Mouse (Mus musculus): ENCODE results near the gene Ak5.
"Not testable (repeated sequence)": the region's sequence is repeated elsewhere in the genome, so short reads cannot be mapped to it uniquely, and the experiment has no call there.

Gene Ak5

DNA sequence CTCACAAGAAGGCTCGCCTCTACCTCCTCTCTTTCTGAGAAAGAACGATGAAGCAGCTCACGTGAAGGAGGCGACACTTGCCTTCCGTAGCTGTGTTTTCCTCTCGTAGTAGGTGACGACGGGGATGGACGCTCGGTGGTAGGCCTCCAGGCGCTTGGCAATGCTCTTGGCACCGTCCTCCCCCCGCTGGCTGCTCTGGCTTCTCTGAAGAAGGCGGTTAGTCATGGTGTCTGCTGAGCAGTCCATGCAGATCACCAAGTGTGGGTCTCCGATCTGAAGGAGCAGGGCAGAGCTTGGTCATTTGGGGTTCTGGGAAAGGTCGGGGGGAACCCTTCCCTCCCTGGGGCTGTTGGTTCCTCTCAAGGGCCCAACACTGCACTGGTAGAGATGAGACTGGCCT lies 195.5 kb downstream of the Ak5 start:
- peak; percentile 59 to 68 for DNase-seq

DNA sequence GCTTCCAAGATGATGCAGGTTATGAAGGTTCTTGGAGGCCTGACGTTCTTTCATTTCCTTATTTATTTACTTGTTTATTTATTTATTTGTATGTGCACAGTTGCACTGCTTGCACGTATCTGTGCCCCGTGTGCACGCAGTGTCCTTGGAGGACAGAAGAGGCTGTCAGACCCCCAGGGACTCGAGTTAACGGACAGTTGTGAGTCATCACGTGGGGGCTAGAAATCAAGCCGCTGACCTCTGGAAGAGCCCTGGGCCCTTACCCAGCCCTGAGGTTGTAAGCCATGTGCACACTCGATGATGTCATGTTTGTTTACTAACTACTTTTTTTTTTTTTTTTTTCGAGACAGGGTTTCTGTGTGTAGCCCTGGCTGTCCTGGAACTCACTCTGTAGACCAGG lies 197.8 kb downstream of the Ak5 start:
- DNase-seq: no peak

DNA sequence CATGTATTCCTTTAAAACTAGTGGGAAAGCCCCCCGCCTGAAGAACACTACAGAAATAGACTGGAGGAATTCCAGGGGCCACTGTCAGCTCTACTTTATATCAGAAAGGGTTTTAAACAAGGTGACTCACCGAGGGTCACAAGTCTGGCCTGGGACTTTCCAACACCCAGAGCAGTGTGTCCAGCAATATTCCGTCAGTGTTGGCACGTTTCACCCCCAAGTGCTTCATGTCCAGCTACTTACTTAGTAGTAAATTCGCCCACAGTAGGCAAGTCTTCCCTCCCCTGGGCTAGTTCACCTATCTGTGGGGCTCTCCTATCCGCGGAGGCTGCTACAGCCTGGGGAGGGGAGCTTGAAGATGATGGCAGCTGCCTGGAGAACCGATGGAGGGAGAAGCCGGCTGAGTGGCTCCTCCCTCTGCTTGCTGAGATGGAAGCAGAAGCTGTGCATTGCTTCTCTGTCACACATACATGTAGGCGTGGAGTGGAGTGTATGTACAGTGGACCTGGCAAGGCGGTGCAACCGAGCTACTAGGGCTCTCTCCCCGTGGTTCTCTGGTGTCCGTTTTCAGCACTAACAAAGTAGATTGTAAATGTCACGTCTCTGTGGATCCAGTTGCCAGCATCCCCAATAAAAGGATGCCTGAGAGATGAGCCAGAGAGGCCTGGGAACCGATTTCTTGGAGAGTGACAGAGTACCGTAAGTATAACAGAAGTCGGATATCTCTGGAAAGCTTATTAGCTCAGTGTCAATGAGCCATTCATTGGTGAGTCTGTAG lies 198.5 kb downstream of the Ak5 start:
- DNase-seq: no peak

DNA sequence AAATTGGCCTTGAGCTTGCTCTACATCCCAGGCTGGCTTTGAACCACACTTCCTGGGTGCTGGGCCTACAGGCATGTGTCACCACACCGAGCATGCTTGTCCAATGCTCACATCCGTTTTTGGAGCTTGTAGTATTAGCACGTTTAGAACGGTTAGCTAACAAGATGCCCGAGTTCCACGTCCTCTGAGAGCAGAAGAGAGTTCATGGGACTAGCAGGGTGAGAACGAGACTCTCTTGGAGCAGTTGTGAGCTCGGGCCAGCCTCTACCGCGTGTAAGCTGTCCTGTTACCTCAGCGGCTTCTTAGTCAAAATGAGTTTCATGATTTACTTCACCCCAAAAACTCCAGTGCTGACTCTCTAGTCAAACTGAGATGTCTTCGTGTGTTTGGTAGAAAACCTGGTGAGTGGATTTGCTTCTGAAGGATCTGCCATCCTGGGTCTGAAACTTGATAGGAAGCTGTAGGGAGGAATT lies 199.6 kb downstream of the Ak5 start:
- DNase-seq: no peak

DNA sequence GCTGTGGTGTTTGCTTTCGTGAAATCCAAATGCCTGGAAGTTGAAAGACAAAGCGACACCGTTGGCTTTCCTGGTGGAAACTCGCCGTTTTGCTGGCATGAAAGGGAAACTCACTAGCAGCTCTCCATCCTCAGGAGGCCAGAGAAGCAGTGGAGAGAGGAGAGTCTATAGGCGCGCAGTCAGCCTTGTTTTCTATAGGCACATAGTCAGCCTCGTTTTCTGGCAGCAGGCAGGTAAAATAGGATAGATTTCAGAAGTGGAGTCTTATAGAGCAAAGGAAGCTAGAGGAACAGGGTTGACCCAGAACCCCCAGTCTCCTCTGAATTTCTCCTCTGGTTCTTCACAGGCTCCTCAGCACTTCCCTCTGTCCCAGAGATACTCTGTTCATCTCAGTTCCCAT lies 200.1 kb downstream of the Ak5 start:
- no peak for DNase-seq

DNA sequence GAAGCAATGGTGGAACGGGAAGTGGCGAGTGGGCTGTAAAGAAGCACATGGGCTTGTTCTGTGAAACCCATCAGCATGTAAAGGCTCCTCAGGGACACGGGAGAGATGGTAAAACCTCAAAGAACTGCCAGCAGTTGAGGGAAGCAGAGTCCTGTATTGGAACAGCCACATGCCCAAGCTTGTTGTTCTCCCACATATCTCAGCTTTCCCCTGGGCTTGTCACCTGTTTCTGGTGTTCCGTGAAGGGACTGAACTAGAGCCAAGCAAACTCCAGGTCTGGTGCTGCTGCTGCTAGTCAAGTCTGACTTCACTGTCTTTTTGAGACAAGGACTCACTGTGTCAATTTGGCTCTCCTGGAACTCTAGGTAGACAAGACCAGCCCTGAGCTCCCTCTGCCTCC lies 200.8 kb downstream of the Ak5 start:
- DNase-seq: no peak

DNA sequence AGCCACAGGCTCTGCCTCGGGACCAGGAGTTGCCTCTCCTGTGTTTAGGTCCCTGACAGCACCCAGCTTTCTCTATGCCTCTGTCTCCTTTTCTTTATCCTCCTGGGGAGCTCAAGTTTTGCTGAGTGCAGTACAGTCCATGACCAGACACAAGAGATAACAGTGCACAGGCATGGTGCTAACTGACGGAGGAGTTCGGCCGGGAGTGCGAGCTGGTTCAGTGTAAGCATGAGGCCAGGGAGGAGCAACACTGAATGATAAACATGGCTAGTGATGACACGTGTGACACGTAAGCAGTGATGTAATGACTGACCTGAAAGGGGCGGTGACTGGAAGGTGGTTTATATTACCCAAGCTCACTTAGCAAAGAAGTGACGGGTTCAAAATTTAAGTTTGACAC lies 201.3 kb downstream of the Ak5 start:
- no peak for DNase-seq

DNA sequence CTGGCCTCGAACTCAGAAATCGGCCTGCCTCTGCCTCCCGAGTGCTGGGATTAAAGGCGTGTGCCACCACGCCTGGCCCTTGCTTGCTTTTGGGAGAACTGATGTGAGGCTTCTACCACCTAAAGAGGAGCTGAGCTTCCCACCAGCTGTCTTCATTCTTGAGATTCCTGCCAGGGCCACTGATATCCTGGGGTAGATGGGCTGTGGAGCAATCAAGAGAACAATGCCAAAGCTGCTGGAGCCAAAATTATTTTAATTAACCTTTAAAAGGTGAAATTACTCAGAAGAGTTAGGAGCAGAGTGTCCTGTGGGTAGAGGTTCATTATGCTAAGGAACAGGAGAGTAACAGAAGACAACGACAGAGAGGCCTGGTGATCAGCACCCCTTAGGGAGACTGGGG lies 202.8 kb downstream of the Ak5 start:
- no peak for DNase-seq

DNA sequence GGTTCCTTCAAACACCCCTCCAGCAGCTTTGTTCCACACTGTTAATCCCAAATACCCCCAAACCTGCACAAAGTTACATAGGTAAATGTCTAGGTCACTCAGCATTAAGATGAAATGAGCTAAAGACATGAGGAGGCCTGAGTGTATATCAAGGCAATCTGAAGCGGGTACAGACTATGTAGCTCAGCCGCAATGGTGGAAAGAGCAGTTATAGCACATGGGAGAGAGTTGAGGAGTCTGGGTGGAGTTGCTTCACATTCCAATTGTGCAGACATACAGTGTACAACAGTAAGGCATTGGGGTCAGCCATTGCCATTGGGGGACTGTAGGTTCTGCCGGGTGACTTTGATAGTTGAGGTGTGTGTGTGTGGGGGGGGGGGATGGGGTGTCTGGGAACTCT lies 203.7 kb downstream of the Ak5 start:
- DNase-seq: no peak

DNA sequence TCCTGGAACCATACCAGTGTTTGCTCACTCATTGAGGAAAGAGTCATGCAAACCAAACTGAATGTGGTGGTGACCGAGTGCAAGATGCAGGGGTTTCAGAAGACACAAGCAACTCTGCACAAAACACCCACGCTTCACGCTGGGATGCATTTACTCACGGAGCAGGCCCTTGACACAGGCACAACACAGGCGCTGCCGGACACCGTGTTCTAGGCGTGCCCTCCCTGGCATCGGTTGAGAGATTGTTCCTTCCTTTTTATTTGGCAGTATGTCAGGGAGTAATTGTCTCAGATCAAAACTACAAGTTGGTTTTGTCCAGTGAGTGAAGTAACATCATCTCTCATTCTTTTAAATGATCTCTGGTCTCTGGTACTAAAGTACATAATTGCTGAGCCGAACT lies 205.3 kb downstream of the Ak5 start:
- no peak for DNase-seq

DNA sequence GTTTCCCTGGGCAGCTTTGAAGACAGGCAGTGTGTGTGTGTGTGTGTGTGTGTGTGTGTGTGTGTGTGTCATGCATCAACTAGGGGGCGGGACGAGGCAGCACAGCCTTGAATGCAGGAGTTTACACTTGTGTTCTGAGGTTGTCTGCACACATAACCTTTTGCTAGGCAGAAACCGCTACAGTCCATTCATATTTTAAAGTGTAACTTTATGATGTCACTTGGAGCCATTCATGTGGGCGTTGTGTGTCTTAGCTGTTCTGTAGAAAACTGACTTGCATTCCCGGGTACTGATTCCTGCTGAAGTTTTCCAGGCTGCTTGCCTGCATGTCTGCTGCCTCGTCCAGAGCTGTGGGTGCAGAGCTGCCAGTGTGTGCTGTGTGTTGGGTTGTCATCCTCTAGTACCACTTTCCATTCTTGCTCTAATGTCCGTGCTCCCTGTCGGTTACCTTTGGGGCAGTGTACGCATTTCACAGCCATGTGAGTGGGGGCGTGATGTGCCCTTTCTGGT lies 206.1 kb downstream of the Ak5 start:
- no peak for DNase-seq

DNA sequence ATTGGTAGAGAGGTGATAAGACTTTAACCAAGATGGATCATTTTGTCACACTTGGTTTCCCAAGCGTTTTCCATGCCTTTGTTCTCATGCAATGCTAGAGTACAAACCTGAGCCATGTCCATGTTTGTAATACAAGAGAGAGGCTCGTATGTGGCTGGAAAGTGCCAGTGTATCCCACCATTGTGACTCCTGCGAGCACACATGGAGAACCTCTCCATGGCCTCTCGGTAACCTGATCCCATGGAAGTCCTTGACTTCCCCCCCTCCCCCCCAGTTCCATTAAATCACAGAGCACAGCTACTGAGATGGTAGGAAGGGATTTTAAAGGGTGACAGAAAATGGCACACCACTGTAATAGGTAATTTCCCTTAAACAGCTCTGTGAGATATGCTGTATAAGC lies 207.4 kb downstream of the Ak5 start:
- DNase-seq: no peak

DNA sequence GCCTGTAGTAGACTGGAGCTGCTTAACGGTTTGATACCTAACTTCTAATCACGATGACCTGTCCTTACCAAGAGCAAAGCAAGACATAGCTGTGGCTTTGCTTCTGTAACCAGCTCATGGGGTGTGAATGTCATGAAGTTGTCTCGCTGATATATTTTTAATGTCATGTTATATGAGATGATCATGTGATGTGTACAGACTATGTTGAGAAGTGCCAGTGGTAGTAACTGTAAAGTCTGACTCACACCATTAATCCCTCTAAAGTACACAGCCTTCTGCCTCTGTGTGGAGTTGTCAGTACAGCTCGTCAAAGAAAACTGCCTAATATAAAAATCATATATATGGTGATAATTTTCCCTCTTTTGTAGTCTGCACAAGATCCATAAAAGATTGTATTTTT lies 209.3 kb downstream of the Ak5 start:
- DNase-seq: not testable (repeated sequence)

DNA sequence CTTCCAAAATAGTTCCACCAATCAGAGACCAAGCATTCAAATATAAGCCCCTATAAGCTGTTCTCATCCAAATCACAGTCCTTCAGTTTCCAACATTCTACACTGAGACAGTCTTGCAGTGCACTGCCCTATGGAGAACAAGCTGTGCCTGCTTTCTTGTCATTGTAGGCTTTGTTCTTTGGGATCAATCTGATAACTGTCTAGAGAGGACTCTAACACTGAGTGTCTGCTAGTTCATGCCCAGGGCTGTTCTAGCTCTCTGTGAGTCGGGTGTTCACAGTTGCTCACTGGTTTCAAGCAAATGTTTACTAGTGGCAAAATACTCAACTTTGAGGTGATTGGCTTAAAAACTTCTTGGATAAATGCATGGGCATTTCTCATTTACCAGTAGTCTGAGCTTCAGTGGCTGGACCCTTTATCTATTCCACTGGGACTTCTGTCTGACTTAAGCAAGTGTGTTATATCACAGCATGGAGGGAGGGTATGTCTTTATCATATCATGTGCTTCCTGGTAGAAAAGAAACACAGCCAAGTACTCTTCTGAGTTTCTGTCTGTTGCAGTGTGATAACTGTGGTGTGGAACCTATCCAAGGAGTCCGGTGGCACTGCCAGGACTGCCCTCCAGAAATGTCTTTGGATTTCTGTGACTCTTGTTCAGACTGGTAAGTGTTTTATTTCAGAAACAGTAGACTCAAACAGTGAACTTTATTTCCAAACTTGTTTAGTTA lies 210.7 kb downstream of the Ak5 start:
- DNase-seq: no peak

DNA sequence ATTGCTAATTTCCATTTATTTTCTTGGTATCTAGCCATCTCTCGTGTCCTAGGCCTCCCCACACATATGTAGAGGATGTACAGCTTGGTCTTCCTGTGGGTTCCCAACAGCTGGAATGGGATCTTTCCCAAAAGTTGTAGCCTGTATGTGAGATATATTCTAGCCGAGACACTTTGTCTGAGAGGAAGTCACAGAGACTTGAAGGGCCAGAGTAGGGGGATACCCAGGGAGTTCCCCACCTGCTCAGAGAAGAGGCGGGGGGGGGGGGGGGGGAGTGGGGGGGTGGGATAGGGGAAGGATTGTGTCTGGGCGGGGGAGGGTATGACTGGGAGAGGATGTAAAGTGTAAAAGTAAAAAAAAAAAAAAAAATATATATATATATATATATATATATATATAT lies 215.0 kb downstream of the Ak5 start:
- no peak for DNase-seq

DNA sequence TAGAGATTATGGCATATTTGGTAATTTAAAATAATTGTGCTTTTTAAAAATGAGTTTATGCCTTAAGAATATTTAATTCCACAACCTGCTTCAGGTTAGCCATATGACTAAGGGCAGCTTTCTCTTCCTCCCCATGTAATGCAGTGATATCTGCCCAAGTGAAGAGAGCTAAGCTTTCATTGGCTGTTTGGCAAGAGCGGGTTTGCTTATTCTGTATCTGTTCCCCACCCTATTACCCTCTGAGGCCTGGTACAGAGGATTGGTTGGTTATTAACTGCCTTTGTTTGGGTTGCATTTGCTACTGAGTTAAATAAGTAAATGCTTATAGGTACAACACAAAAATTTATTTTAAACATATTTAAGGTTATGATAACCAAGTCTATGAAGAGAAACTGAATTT lies 221.2 kb downstream of the Ak5 start:
- DNase-seq: no peak

DNA sequence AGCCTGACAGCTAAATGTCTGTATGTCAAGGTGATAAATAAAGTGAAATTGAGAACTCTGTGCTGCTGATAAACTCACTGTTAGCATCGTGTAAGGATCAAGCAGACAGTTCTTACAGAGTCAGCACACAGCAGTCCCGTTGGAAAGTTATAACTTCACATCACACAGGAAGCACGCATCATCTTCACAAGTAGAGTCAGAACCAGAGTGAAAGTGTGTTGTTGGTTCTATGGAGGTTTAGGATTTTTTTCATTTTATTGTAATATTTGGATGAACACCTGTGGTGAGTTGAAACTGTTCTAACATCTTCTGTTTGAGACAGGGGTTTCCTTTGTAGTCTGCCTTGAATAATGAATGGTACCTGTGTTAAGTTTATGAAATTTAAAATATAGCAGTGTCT lies 224.0 kb downstream of the Ak5 start:
- DNase-seq: no peak

DNA sequence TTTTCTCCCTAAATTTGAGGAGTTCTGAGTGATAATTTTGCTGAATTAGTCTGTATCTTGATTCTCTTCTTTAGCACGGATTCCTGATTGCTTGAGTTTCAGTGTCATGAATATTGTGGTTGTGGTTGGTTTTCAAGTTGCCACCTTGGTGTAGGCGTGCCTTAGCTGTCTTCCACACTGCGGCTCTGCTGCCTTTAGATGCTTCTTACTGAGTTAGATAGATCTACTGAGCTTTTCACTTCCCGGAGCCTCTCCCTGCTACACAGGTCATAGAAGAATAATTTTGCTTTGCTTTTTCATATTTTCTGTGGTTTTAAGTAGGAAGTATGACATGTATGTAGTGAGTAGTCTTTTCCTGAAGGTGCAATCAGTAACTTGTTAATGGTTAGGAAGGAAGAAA lies 225.4 kb downstream of the Ak5 start:
- DNase-seq: no peak

DNA sequence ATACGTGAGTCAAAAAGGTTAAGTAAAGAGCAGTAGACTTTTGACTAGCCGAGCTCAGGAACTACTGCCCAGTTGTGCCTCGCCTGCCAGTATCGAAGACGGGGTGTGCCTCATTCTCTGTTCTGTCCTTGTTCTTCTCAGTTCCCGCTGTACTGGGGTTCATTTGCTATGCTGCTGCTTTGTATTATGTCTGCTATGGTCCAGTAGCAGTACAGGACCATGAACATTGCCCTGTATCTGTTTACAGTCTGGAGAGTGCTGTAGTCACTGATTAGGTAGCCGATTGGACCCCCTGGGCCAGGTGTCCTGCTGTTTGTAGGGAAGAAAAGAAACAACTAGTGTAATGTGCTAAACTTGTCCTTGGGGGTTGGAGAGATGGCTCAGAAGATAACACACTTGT lies 230.1 kb downstream of the Ak5 start:
- DNase-seq: no peak

DNA sequence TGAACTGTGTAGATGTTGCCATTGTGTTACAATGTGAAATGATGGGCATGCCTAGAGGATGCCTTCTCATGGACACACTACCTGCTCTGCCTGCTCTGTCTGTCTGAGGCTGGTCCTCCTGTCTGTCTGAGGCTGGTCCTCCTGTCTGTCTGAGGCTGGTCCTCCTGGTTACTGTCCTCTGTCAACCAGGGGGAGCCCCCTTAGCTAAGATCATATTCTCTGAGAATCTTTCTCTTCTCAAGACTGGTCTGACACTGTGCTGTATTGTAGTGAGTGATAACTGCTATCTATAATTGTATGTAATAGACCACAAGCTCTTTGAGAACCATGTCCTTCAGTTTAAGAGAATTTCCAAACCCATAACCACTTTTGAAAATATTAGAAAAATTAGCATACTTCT lies 232.6 kb downstream of the Ak5 start:
- DNase-seq: no peak

DNA sequence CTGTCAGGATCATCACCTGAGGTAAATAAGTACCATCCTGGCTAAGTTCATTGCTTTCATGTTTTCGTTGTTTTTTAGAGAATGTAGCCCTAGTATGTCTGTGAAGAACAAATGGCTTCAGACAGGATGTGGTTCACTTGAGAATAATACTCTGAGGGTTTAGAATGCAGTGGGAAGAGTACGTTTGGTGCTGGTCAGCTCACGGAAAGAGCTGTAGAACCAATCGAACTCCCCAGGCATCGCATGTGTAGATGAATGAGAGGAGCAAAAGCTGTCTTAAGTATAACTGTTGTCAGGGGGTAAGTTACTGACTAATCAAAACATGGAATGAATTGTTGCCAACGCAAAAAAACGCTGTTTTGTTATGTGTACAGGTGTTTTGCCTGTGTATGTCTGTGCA lies 235.5 kb downstream of the Ak5 start:
- DNase-seq: no peak

DNA sequence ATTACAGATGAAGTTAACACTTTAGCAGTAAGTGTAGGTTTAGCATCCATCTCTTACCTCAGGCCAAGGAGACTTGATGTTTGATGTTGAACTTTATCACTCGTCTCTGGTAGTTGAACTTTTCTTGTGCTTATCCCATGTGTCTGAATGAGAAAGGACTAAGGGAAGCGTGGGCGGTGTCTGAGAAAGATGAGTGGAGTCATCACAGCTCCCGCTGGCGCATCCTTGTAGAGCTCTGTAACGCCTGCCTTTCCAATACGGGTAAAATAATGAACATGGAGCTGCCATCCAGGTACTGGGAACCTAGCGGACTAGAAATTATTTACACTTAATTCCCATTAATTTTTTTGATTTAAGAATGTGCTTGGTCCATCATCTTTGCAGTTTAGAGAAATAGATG lies 239.2 kb downstream of the Ak5 start:
- DNase-seq: no peak

Data from cerebellum, postnatal 10 days (tissue).